Mouse (Mus musculus) lung, embryonic 14.5 days (tissue): Measurements from ENCODE around the gene Fgfr2. TPM values are rescaled to one million over a fixed set of nuclear protein-coding genes. Genes with fewer than 3 reads are reported as not detected.

Experiments used
- ATAC-seq: fragments of 200-750 bp; cut with Nextera tagmentation; 2 replicates; pipeline ENCODE4 v1.8.0; 2017; ENCODE audit warnings: mild to moderate bottlenecking, moderate TSS enrichment, moderate library complexity; ENCODE audit not compliant: insufficient read depth
- DNase-seq: peaks from one replicate; pipeline ENCODE4 v3.0.0-alpha.2; 2015
- H3K27ac ChIP-seq: fragments of 300-500 bp; sonication (generic); 2 replicates; pipeline ENCODE4 v1.5.1; 2014; ENCODE audit warnings: low read depth, mild to moderate bottlenecking, moderate library complexity
- H3K27me3 ChIP-seq: fragments of 300-500 bp; sonication (generic); 2 replicates; pipeline ENCODE4 v1.6.1; 2014; ENCODE audit warnings: low read length, control low read depth; ENCODE audit not compliant: insufficient read depth
- H3K36me3 ChIP-seq: fragments of 300-500 bp; sonication (generic); 2 replicates; pipeline ENCODE4 v1.6.1; 2014; ENCODE audit warnings: control low read depth; ENCODE audit not compliant: insufficient read depth
- H3K4me1 ChIP-seq: fragments of 300-500 bp; sonication (generic); 2 replicates; pipeline ENCODE4 v1.6.1; 2014; ENCODE audit warnings: antibody characterized with exemption, control low read depth; ENCODE audit not compliant: insufficient read depth
- H3K4me2 ChIP-seq: fragments of 300-500 bp; sonication (generic); 2 replicates; pipeline ENCODE4 v1.6.1; 2014; ENCODE audit warnings: mild to moderate bottlenecking
- H3K4me3 ChIP-seq: fragments of 300-500 bp; sonication (generic); 2 replicates; pipeline ENCODE4 v1.5.1; 2014; ENCODE audit warnings: low read depth, low read length
- H3K9ac ChIP-seq: fragments of 300-500 bp; sonication (generic); 2 replicates; pipeline ENCODE4 v1.6.1; 2014
- H3K9me3 ChIP-seq: fragments of 300-500 bp; sonication (generic); 2 replicates; pipeline ENCODE4 v1.6.1; 2016; ENCODE audit warnings: low read depth, low read length, control low read depth
- CTCF ChIP-seq: IDR thresholded peaks from 2 replicates; pipeline ENCODE4 v1.5.1; 2016; ENCODE audit warnings: antibody characterized with exemption, low read depth
- WGBS: fragments of 180-500 bp; shearing (Covaris S2); extraction: QIAGEN DNeasy Blood & Tissue Kit; methylation state at CpG from one replicate; pipeline ENCODE4 v1.1.7; 2014; 5-methylcytosine and 5-hydroxymethylcytosine counted together
- polyA plus RNA-seq: library from polyadenylated mRNA; unstranded; fragments of >200 nt; fragmentation: Nextera tagmentation; extraction: Ambion mirVana; gene quantifications from 2 replicates; pipeline ENCODE4 v1.2.1, GENCODE M21; 2014

The Fgfr2 gene
- polyA plus RNA-seq, 1 experiment from 2014 or later, result 179 TPM

DNA sequence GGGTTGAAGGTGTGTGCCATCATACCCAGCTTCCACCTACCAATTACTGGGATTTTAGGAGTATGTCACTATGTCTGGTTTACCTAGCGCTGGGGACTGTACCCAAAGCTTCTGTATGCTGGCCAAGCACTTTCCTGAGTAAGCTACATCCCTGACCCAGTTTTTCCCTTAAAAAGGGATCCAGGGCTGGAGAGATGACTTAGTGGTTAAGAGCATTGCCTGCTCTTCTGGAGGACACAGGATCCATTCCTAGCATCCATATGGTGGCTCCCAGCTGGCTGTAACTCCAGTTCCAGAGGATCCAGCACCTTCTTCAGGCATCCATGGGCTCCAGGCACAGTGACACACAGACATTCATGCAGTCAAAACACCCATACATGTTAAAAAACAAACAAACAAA, 476.6 kb downstream of the Fgfr2 start:
- ATAC-seq (no peak), DNase-seq (no peak)
- no peaks in the 10 kb centered on the region for H3K36me3 ChIP-seq
- no peak overlapping the region for H3K27ac ChIP-seq
- WGBS, result 91% methylated on average over 1 of the region's 1 CpGs
- no peak for TF ChIP-seq CTCF
- H3K9ac ChIP-seq, result no peak overlapping the region
- no peak overlapping the region for H3K4me2 ChIP-seq
- H3K27me3 ChIP-seq, result no peaks in the 10 kb centered on the region
- H3K4me3 ChIP-seq, result no peak overlapping the region
- no peaks in the 10 kb centered on the region for H3K4me1 ChIP-seq
- H3K9me3 ChIP-seq, result no peaks in the 10 kb centered on the region

DNA sequence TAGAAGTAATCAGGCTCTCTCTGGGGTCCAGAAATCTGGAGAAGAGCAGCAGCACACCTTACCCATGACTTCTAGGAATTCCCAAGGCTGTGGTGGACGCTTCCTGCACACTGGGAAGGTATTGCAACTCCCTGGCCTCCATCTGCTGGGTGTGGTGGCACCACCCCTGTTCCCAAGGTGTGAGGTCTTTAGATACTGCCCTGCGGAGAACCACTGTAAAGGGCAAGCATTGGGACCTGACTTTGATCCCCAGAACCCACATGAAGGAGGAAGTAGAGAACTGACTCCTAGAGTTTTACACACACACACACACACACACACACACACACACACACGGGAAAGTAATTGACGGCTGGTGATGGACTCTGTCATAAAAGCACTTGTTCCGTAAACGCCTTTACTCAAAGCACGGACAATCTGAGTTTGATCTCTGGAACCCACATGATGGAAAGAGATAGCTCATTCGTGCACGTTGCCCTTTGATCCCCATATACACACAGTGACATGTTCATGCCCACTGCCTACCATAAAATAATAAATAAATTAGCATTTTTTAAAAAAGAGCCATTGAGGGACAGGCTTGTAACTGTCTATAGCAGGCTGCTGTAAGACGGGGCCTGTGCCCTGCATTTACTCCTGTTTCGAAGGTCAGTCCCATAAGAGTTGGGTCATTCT, 478.4 kb downstream of the Fgfr2 start:
- Histone ChIP-seq H3K9me3 (no peaks in the 10 kb centered on the region), H3K4me1 (no peaks in the 10 kb centered on the region), H3K27me3 (no peaks in the 10 kb centered on the region), H3K4me3 (no peak overlapping the region), H3K4me2 (no peak overlapping the region), H3K27ac (no peak overlapping the region), H3K36me3 (no peaks in the 10 kb centered on the region), H3K9ac (no peak overlapping the region)
- no peak for TF ChIP-seq CTCF
- no peak for DNase-seq
- no peak for ATAC-seq
- 73% methylated on average over 11 of the region's 11 CpGs for WGBS

DNA sequence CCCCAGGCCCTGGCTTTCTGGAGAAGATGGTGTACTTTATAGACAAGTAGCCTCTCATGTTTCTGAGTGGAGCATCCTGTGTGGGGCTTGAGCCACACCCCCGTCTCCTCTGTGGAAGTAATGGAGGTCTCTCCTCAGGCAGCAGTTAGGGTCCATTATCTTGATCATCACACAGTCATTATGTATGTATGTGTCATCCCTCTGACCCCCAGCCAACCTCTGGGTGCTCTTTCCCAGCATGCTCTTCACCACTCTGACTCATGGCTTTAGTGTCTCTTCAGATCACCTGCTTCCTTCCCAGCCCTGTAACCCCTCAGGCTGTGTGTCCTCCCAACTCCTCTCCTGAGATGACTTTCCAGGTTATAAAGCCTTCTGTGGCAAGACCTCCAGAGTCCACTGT, 481.5 kb downstream of the Fgfr2 start:
- ATAC-seq (no peak), DNase-seq (no peak)
- no peak for TF ChIP-seq CTCF
- WGBS, result 93% methylated on average over 1 of the region's 1 CpGs
- H3K9ac ChIP-seq, result no peak overlapping the region
- 0 out of 2 replicates have a peak, but pooled peaks cover 3% of the 10 kb centered on the region for H3K4me1 ChIP-seq
- no peaks in the 10 kb centered on the region for H3K27me3 ChIP-seq
- no peak overlapping the region for H3K4me3 ChIP-seq
- H3K27ac ChIP-seq, result no peak overlapping the region
- no peaks in the 10 kb centered on the region for H3K9me3 ChIP-seq
- no peak overlapping the region for H3K4me2 ChIP-seq
- no peaks in the 10 kb centered on the region for H3K36me3 ChIP-seq

DNA sequence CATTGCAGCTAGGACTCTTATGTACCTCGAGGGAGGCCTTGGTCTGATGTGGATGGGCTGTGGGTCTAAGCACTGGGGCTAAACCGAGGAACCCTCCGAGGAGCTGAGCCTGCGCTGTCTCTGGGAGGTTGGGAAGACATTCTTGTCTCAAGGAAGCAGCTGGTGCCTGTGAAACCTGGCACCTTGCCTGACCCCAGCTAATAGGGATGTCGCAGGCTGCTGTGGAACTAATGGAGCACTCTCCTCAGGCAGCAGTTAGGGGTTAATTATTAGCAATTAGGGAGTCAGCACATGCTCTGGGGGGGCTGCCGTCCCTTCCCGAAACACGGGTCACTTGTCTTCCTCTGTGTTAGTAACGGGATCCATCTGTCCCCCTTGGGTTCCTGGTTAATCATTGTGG, 482.2 kb downstream of the Fgfr2 start:
- H3K4me1 ChIP-seq, result 0 out of 2 replicates have a peak, but pooled peaks cover 3% of the 10 kb centered on the region
- no peak overlapping the region for H3K27ac ChIP-seq
- H3K27me3 ChIP-seq, result no peaks in the 10 kb centered on the region
- no peak for ATAC-seq
- H3K4me3 ChIP-seq, result no peak overlapping the region
- no peak for TF ChIP-seq CTCF
- 21% methylated on average over 9 of the region's 9 CpGs for WGBS
- H3K36me3 ChIP-seq, result no peaks in the 10 kb centered on the region
- H3K4me2 ChIP-seq, result no peak overlapping the region
- peak; percentile 40 for DNase-seq
- H3K9ac ChIP-seq, result no peak overlapping the region
- H3K9me3 ChIP-seq, result no peaks in the 10 kb centered on the region

DNA sequence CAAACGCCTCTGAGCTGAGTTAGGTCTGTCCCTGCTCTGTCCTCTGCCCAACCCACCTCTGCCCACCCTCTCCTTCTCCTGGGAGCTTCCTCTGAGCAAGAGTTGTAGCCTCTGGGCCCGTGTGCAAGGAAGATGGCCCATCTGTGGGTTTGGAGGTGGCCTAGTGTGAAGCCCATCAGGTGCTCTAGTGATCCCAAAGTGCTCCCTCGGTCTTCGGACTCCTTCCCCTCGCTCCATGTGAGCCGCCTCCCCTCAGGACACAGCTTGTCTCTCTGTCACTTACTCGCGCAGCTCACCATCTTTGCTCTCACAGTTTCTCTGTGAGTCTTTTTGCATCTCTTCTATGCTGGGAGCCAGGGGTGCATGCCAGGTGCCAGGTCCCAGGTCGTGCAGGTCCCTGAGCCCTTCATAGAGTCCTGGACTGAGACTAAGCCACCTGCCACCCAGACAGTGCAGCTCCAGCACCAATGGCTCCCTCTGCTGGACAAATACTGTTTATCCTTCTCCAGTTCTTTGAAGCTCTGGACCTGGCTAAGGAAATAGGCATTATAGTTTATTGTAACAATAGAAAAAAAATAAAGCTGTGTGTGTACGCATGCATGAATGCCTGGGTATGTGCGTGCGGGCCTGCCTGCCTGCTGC, 484.6 kb downstream of the Fgfr2 start:
- Histone ChIP-seq H3K4me1 (0 out of 2 replicates have a peak, but pooled peaks cover 3% of the 10 kb centered on the region), H3K9ac (no peak overlapping the region), H3K9me3 (no peaks in the 10 kb centered on the region), H3K27me3 (no peaks in the 10 kb centered on the region), H3K4me3 (no peak overlapping the region), H3K27ac (no peak overlapping the region), H3K4me2 (no peak overlapping the region), H3K36me3 (no peaks in the 10 kb centered on the region)
- peak; percentile 86 for DNase-seq
- 55% methylated on average over 12 of the region's 12 CpGs for WGBS
- ATAC-seq, result peak; percentile 54; the same call in 1 of the 2 replicates
- TF ChIP-seq CTCF, result peak; percentile 86

DNA sequence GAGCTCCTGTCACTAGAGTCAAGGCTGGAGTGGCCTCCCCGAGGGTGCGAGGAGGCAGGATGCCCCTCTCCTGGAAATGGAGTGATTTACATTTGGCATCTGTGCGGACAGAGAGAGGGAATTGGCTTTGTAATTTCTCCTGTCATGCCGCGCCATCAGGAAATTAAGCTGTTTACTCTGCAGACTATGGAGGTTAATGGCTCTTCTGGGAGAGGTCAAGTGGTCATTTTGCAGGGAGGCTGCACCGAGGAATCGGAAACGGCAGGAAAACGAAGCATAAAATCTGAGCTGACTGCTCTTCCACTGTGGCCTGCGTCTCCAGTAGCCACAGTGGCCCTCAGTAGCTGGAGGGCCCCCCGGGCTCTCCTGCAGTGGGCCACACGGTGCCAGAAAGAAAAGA, 485.9 kb downstream of the Fgfr2 start:
- H3K9ac ChIP-seq, result no peak overlapping the region
- no peak for TF ChIP-seq CTCF
- 0 out of 2 replicates have a peak, but pooled peaks cover 3% of the 10 kb centered on the region for H3K4me1 ChIP-seq
- H3K4me3 ChIP-seq, result no peak overlapping the region
- no peaks in the 10 kb centered on the region for H3K9me3 ChIP-seq
- no peak overlapping the region for H3K4me2 ChIP-seq
- H3K27me3 ChIP-seq, result no peaks in the 10 kb centered on the region
- WGBS, result 16% methylated on average over 12 of the region's 12 CpGs
- H3K27ac ChIP-seq, result no peak overlapping the region
- ATAC-seq, result no peak
- H3K36me3 ChIP-seq, result no peaks in the 10 kb centered on the region
- DNase-seq, result peak; percentile 49

DNA sequence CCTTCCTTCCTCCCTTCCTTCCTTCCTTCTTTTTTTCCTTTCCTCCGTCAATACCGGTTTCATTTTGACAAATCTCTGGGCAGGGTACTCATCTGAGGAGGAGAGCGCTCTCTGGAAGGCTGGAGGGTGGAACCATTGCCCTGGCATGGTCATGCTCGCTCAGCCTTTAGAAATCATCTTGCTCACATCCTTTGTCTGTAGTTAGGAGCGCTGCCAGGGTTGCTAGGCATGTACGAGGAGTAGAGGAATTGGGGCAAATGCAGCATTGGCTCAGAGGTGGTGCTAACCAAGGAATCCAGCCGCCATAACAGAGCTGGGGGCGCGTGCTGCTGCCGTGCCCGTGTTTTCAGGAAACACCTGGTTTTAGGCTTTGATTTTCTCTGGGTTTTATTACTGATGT, 491.8 kb downstream of the Fgfr2 start:
- Histone ChIP-seq H3K27me3 (no peaks in the 10 kb centered on the region), H3K4me3 (no peak overlapping the region), H3K36me3 (no peaks in the 10 kb centered on the region), H3K4me1 (no peaks in the 10 kb centered on the region), H3K9me3 (no peaks in the 10 kb centered on the region), H3K4me2 (no peak overlapping the region), H3K9ac (no peak overlapping the region), H3K27ac (no peak overlapping the region)
- no peak for TF ChIP-seq CTCF
- DNase-seq (no peak), ATAC-seq (no peak)
- 73% methylated on average over 11 of the region's 11 CpGs for WGBS
